Mouse (Mus musculus) CH12F3 (cell line): ENCODE results near the gene Ergic2.

ENCODE experiments used
- in situ Hi-C: fragments of 300-500 bp; cut with MboI; formaldehyde crosslinking; loops from 2 replicates; pipeline ENCODE4 v1.14.3; 2020; ENCODE audit warnings: low sequenced_read_pairs

The Ergic2 gene

DNA sequence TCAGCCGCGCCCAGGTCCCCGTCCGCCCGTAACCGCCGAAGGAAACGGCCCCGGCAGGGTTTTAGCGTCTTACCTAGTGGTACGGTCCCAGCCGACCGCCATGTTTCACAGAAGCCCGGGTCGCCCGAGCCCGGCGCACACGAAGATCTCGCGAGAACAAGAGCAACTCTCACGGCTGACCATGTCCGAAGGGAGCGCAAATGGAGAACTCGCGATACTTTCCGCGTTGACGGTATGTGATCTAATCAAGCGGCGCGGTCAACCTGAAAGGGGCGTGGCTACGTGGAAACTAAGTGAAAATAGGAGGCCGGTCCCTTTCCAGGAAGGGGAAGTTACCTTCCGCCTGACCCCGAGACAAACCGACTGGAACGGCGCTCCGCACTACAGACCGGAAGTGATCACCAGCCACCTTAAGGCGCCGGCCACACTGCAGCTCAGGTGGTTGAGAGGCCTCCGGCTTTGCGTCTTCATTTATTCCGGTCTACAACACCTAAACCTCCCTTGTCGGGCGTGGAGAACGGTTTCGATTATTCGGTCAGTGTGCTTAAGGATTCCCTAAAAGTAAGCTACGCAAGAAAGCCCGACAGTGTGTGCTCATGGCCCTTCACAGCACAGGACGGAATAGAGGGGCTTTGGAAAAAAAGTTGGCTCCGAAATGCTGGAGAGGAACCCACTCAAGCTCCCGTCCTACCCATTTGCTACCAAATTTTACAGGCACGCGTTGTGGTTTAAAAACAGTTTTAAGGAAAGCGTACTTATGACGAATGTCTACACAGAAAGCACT, at the start of gene Ergic2:
Ergic2 (minus strand) TSS at position 478 of the 784 bp plus-strand sequence.
- in situ Hi-C loops = loop anchor here (25.0 kb wide), 1 partner anchor 700 kb away; no protein-coding TSS in a partner anchor

DNA sequence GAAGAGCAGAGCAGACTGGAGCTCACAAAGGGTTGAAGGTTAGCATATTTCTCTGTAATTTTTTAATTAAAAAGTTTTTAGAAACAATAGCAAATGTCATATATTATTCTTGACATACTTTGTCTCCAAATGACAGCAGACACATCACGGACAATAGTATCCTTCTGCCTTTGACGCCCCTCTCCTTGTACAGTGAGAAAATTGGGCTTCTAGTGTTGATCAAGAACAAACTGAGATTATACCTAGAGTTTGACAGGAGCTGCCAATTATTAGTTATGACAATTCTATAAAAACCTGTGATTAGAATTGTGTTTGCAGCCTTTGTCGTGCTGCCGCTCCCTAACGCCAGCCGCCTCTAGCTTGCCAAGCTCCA, 48.5 kb upstream of the Ergic2 start:
- in situ Hi-C loops = no loop called here

DNA sequence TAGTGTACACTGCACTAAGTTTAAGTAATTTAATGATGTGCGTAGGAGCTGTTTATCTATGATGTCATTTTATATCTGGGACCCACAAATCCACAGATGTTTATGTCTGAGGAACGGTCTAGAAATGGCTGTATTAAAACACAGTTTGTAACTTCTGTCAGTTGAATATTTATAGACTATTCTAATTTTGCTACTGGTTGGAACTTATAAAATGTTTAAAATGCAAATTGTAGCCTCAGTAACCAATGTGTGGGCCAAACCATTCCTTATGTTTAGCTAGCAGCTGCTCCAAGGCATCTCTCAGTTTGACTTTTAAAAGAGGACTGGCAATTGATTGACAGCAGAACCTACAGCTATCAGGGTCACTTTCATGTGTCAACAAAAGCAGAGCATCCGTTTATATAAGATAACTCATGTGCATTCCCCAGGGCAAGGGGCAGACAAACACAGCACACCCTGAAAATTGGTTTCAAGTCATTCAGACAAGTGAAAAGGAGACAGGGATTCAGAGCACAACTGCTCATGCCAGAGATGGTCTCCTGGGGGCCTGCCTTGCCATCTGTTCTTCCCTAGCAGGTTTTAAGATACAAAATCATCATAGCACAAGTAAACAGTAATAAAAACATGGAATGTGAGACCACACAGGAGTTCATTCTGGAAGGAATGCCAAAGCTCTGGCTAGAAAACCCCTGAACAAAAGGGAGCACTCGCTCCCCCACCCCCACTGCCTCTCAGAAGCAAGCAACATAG, 48.0 kb upstream of the Ergic2 start:
- in situ Hi-C loops = no loop called here

DNA sequence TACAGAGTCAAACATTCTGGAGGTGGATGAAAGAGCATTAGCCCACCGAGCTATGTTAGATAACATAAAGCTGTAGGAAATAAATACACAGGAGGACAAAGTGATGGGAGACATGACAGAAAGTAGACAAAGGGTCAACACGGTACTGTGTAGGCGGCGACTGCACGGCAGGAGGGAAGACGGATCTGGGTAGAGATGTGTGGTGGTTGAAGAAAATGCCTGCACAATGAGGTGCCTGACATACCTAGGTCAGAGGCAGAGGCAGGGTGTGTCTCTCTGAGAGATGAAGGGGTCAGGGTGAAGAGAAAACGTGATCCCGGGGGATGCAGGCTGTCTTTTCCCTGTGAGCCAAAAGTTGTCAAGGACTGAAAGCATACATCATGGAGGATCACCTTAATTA, 46.9 kb upstream of the Ergic2 start:
- in situ Hi-C loops = no loop called here

DNA sequence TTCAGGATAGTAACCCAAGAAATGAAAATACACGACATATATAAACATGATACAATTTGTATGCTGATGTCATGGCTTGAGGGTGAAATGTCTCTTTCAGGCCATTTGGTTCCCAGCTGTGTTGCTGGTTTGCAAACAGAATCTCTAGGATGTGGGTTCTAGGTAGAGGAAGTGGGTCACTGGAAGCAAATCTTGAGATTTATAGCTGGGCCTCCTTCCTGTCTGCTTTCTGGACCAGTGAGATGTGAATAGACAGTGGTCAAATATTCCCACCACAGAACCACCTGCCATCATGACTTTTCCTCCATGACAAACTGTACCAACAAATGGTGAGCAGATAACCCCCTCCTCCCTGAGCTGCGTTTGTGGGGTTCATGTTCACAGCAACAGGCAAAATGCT, 45.6 kb upstream of the Ergic2 start:
- in situ Hi-C loops = no loop called here

DNA sequence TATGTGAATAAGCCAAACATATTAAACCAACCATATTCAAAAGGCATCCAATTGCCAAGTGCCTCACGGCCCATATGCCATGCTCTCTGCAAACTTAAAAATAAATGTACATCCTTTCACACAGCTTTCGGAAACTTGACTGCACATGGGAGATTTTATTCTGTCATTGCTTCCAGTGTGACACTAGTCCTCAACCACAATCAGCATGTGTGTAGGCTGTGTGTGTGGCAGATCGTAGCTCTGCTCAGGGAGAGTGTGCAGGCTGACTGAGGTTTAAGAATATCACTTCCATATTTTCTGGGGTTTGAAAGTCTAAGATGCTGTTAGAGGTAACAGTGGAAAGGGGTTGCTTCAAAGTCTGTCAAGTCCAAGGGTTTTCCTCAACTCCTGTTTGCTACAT, 43.9 kb upstream of the Ergic2 start:
- in situ Hi-C loops = no loop called here

DNA sequence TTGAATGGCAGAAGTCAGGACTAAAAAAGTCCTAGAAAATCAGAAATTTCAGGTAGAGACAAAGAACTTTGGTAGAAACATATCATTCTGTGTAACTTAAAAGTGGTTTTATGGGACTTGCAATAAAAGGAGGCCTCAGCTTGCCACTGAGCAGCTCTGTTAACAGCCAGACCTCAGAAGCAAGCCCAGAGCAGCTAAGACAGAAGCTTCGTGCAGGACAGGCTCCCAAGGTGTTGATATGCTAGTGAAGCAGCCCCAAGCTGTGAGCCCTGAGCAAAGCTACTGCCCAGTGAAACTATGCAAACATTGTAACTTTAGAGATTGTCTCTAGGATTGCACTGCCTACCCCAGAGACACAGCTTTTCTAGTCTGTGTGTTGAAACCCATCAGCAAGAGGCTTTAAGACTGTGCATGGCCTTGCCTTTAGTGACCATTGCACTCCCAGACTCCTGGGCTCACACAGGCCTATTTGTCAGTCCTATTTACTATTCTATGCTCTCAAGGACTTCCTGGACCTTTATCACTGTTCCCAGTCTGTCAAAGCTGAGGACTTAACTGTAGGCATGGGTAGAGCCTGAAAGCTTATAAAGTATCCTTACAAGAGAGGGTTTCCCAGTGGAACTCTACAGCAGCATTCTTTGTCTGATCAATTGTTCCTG, 43.4 kb upstream of the Ergic2 start:
- in situ Hi-C loops = no loop called here

DNA sequence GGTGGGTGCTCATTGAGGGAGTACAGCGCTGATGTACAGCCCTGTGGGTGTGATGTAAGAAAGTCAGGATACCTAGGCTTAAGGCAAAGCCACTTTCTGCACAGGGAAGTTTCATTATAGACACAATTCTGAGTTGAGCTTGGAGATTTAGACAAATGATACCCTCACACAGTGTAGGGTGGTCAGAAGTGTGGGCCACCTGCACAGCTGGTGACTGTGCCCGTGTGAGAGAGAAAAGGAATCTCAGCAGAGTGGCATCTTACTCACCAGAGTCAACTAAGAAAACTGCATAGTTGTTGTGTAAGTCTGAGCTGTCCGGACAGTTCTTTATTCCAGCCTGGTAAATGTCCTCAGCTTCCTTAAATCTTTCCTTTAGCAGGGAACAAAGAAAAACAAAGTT, 37.0 kb upstream of the Ergic2 start:
- in situ Hi-C loops = no loop called here

DNA sequence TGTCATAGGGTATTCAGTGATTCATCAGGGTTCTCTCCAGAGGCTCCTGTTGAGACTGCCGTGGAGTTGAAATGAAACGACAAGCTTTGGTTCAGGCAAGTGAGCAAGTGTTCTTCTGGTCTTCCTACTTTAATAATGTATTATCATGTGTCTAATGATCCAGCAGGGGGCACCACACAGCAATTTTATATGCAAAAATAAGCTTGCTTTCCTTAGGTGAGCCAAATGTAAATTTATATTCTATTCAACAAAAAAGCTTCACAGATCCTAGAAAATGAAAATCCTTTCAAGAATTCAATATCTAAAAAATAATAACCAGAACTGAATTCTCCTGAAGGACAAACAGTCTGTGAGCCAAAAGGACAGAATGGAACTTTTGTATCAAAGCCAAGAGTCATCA, 36.5 kb upstream of the Ergic2 start:
- in situ Hi-C loops = no loop called here

DNA sequence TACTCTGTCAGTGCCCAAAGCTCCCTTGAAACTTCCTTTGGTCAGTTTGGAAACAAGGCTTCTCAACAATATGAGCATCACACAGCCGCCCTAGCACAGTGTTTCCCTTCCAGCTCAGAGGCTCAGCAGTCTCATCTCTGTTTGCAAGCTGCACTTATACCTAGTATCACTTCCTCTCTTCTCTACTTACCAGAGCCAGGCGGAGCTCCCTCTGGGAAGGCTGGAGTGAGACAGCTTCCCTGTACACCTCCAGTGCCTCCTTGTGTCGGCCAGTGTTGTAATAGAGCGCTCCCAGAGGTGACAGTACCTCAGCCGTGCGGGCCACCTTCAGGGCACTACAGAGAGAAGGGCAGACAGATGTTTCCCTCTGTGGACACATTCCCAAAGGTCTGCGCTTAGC, 34.4 kb upstream of the Ergic2 start:
- in situ Hi-C loops = no loop called here

DNA sequence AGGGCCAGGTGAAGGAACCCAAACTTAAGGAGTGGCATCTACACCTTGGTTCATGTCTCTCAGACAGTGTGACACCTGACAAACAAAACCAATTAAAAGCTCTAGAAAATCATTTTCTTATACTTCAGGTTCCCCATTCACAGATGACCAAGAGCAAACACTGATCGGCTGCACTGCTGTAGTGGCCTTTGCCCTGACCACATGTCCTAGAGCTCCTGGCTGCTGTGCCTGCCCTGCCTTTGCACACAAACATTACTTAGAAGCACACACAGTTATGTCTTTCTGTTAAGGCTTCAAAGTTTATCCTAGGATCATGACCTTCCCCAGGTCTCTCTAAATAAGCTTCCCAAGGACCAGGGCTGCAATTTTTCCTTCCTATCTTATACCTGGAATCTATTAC, 32.7 kb upstream of the Ergic2 start:
- in situ Hi-C loops = no loop called here

DNA sequence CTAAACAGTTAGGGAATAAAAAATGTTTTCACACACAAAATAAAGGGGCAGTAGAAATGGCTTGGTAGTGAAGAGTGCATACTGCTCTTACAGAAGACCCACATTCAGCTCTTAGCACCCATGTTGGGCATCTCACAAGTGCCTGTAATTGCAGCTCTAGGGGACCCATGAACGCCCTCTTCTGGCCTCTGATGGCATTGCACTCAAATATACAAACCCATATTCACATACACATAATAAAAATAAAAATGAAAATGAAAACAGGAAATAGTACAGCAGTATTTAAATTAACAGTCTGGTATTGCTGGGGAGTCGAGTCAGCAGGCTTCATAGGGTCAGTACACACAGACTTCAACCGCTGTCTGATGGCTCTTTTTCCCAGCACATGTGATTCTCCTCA, 30.1 kb upstream of the Ergic2 start:
- in situ Hi-C loops = no loop called here

DNA sequence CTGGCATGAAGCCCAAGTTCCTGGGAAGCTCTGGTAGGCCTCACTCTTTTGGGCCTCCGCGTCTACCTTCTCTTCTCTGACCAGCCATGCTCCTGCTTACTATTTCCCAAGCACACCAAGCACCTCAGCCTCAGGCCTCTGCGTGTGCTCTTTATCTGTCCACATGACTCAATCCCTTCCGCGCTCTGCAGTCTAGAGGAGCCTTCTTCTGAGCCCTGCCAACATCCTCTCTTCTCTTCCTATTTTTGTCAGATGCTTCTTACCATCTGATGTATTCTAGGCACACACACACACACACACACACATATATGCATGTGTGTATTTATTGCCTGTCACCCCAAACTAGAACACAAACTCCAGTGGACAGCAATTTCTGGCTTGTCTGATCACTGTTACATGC, 29.5 kb upstream of the Ergic2 start:
- in situ Hi-C loops = no loop called here

DNA sequence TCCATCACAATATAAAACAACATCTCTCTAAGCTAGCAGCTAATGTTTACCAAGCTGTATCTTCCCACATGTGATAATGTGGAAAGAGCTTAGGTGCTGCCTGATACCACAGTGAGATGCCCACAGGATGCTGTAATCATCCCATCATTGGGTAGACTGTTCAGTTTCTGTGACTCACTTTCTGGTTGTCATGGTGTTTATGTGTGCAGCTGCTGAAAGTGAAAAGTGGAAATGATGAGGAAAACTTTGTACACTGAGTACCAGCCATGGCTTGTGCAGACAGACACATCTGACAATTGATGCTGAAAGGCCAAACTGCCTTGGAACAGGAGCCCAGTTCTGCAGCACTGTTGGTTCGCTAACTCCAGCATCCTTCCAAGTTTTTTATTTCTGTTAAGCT, 27.1 kb upstream of the Ergic2 start:
- in situ Hi-C loops = no loop called here

DNA sequence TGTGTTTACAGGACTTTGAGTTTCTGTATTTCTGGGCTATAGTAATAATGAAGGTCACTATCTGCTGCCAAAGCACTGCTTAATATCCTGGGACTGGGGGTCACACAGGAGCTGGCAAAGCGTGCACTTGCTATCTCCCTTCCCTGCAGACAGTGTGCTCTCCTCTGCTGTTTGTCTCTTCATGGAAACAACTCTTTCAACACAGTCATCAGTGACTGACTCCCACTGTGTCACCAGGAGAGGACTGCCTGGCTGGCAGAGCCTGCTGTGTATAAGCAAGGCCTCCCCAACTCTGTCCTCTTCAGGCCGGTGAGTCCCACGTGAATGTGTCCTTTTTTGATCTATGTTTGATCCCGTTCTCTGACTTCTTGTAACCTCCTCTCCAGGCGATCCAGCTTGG, 25.3 kb upstream of the Ergic2 start:
- in situ Hi-C loops = no loop called here

DNA sequence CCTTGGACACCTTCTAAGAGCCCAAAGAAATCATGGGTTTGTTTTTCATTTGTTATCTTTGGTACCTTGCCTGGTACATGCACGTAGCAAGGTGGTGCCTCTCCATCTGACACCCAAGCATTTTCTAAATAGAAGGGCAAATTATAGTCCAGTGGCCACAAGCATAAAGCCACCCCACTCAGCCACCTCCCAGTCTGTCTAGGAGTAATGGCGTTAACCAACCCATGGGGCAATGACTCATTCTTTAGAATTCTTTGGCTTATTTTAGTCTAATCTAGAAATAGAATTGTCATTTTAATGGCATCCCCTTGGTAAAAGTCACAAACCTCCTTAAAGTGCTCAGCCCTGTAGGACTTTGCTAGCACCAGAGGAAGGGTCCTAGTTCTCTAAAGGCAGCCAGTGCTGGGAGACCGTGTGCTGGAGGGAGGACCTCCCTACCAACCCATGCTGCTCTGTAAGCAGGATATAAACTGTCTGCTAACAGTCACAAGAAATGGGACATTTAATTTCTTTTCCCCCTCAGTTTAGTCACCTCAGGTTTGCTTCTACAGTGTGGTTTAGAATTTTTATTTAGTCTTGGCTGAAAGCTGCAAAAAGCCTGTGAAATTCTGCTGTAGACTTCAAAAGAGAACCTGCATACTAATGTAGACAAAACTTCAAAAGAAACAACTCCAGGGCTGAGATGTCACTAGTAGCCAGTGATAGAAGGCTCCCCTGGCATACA, 22.1 kb upstream of the Ergic2 start:
- in situ Hi-C loops = no loop called here

DNA sequence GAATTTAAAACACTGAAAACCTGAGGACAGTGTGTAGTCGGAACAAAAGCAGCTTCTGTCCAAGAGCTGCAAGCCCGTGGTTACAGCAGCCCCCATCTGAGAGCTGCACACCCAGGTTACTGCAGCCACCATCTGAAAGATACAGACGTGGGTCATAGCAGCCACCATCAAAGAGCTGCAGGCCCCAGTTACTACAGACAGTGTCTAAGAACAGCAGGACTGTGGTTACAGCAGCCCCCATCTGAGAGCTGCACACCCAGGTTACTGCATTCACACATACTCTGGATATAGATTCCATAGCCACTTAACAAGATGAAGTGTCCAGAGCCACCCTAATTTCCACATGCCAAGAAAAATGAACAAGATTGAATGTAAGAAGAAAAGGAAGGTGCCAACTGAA, 15.4 kb upstream of the Ergic2 start:
- in situ Hi-C loops = no loop called here

DNA sequence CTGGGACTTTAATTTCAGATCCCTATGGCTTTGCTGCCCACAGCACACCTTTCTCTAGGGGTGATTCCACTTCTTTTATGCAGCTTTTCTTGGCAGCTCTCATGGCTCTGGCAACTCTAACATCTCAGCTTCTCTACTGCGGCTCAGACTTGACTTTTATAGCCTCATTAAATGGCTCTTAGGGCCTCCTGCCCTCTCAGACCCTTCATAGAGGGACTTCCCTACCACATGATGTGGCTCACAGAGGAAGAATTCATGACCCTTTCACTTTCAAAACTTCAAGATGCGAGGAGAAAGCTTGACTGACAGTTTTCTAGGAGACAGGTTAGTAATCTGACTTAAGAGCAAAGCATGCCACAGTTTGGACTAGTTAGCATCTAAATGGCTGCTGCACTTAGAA, 10.5 kb upstream of the Ergic2 start:
- in situ Hi-C loops = loop anchor here (25.0 kb wide), 1 partner anchor 690 kb away; no protein-coding TSS in a partner anchor

DNA sequence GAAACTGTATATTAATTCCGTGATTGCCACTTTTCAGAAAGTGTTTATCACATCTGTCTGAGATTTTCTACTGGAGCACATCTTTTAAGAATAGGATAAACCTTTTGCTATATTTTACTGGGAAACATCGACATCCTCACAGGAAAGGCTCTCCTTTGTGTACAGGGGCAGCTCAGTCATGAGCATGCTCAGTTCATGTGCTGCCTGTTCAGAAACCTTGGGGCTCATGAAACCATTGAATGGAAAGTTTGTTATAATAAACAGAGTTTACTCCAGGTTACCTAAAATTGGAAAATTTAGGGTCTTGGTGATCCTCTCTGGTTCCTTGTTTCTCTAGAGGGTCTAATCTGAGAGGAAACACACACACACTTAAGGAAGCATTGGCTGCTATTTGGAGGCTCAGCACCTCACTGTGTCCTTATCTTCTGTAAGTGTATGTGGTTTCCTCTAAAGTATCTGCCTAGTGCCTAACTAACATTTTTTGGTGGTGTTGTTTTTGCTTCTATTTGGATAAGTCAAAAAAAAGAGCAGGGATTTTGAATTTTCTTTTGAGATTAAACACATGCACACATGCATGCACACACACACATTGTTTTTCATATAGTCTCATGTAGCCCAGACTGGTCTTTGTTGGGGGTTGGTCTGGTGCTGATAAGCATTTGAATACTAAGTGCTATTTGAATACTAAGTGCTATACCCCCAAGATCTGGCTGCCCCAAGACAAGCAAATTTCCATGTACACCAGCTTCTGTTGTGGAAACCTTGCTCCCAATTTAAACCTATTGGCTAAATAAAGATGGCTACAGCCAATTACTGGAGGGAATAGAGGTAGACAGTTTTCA, 6.3 kb upstream of the Ergic2 start:
- in situ Hi-C loops = loop anchor here (25.0 kb wide), 1 partner anchor 694 kb away; no protein-coding TSS in a partner anchor

DNA sequence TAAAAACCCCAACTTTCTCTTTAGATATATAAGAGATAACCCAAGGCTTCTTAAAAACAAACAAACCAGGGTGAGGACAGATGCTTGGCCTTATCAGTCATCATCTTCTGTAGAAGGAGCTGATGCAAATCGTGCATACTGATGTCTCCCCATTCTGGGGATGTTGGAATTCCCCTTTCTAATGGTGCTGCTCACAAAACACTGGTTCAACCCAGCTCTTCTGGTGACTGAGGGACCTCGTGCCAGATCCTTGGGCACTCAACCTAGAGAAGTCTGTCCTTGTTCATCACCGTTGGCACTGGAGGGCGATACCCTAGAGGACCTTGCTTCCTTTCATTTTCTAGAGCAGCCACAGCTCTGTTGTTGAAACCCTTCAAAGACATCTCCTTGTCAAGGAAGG, 4.6 kb upstream of the Ergic2 start:
- in situ Hi-C loops = loop anchor here (25.0 kb wide), 1 partner anchor 696 kb away; no protein-coding TSS in a partner anchor
